Mouse (Mus musculus): ENCODE measurements around the gene 4931414P19Rik.

4931414P19Rik gene

GRCm38 (mm10) chr14:54579638-54580037 is 26.2 kb downstream of the 4931414P19Rik start:
- no peak for DNase-seq

GRCm38 (mm10) chr14:54578063-54578462 is 27.7 kb downstream of the 4931414P19Rik start:
- DNase-seq: peak; percentile 64

GRCm38 (mm10) chr14:54577089-54577982 is 28.5 kb downstream of the 4931414P19Rik start, which contains the start of gene Ajuba:
TSS of gene Ajuba (minus strand) at chr14:54577558.
- peak; percentile 45 for DNase-seq

- DNase-seq: peak; percentile 21
Observed at GRCm38 (mm10) chr14:54576241-54577088, 29.3 kb downstream of the 4931414P19Rik start.

- DNase-seq: peak; percentile 24
Observed at GRCm38 (mm10) chr14:54575631-54576030, 30.2 kb downstream of the 4931414P19Rik start.

GRCm38 (mm10) chr14:54575031-54575430 is 30.8 kb downstream of the 4931414P19Rik start:
- DNase-seq: no peak

GRCm38 (mm10) chr14:54574253-54574652 is 31.5 kb downstream of the 4931414P19Rik start:
- DNase-seq: no peak

- DNase-seq: no peak
Observed at GRCm38 (mm10) chr14:54572790-54573736, 32.7 kb downstream of the 4931414P19Rik start.

- no peak for DNase-seq
Observed at GRCm38 (mm10) chr14:54572122-54572521, 33.7 kb downstream of the 4931414P19Rik start.

- no peak for DNase-seq
Observed at GRCm38 (mm10) chr14:54569451-54570392, 36.1 kb downstream of the 4931414P19Rik start.

- DNase-seq: peak; percentile 66
Observed at GRCm38 (mm10) chr14:54568694-54569414, 36.9 kb downstream of the 4931414P19Rik start.

- no peak for DNase-seq
Observed at GRCm38 (mm10) chr14:54560527-54561242, 45.1 kb downstream of the 4931414P19Rik start.

- DNase-seq: no peak
Observed at GRCm38 (mm10) chr14:54557330-54557729, 48.5 kb downstream of the 4931414P19Rik start.

- DNase-seq: peak; percentile 85
Observed at GRCm38 (mm10) chr14:54553975-54554769, 51.6 kb downstream of the 4931414P19Rik start, which contains the start of gene Haus4. TSS of gene Haus4 (minus strand) at chr14:54554616.

- DNase-seq: no peak
Observed at GRCm38 (mm10) chr14:54553454-54553974, 52.3 kb downstream of the 4931414P19Rik start.

- no peak for DNase-seq
Observed at GRCm38 (mm10) chr14:54544703-54545102, 61.1 kb downstream of the 4931414P19Rik start.

GRCm38 (mm10) chr14:54540771-54541170 is 65.0 kb downstream of the 4931414P19Rik start:
- no peak for DNase-seq

GRCm38 (mm10) chr14:54538580-54538979 is 67.2 kb downstream of the 4931414P19Rik start:
- DNase-seq: no peak

Measured in thymus, postnatal 25 days (tissue).